Mouse (Mus musculus): ENCODE measurements around the gene Ptprj.
"Not testable (repeated sequence)": the region's sequence is repeated elsewhere in the genome, so short reads cannot be mapped to it uniquely, and the experiment has no call there.

Gene Ptprj

GRCm38 (mm10) chr2:90478531-90478930, 101.9 kb downstream of the Ptprj start:
- DNase-seq (ENCODE audit: low spot score): no peak

DNA sequence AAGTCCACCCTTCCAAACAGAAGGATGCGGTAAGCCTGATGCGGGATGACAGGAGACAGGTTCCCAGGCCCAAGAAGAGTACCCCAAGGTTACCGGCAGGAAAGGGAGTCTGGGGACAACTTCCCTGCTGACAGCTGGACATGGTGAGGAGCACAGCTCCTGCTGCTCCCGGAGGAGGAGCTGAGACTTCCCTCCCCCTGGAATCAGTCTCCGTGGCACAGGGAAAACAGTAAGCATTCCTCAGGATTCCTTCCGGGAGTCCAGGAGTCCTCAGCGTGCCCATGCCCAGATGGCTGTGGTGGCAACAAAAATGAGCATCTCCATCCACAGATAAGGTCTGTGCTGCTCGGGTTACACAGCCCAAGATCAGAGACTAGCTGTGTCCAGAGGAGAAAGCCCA, 102.8 kb downstream of the Ptprj start:
- DNase-seq (ENCODE audit: low spot score): no peak

DNA sequence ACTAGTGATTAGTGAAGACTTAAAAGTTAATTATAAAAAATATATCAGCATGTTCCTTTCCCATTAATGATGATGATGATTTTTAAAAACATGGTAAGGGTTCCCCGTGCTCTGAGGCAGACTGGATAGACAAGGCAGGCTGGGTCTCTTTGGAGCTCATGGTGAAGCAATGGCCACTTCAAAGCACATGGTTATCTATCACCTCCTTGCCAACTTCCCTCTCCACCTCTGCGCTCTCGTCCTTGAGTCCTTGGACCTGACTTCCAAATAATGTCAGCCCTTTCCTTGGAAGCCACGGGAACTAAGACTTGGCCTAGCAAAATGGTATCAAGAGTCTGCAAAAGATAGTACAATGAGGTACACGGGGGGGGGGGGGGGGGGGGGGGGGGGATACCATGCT, 103.7 kb downstream of the Ptprj start:
- no peak for DNase-seq (ENCODE audit: low spot score)

GRCm38 (mm10) chr2:90476319-90476718, 104.1 kb downstream of the Ptprj start:
- DNase-seq (ENCODE audit: low spot score): no peak

DNA sequence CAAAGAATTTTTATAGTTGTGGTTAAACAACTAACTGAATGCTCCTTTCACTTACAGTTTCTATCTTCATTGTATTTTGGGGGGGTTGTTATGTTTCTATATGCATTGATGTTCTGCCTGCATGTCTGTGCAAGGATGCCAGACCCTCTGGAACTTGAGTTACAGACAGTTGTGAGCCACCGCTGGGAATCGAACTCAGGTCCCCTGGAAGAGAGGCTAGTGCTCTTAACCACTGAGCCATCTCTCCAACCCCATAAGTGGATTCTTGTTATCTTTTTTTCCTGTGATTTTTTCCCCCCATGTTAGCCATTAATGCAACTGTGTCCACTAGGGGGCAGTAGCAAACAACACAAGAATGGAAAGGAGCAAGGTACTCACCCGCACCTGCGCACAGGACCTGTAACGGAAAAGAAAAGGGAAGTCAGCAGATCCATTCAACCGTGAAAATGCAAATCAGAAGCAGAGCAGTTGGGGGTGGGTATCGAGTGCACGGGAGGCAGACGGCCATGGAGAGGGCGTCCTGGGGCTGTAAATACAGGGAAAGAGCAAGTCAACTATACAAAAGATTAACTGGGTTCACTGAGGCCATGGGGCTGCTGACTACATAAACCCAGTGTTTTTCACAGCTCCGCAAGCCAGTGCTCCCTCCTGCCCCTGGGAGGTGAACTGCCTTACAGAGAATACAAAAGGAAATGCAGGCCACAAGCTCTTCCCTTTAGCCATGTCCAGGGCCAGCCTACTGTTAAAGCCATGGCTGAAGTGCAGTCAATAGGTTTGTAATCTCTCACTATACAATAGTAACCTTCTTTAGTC, 105.6 kb downstream of the Ptprj start:
- no peak for DNase-seq (ENCODE audit: low spot score)

DNA sequence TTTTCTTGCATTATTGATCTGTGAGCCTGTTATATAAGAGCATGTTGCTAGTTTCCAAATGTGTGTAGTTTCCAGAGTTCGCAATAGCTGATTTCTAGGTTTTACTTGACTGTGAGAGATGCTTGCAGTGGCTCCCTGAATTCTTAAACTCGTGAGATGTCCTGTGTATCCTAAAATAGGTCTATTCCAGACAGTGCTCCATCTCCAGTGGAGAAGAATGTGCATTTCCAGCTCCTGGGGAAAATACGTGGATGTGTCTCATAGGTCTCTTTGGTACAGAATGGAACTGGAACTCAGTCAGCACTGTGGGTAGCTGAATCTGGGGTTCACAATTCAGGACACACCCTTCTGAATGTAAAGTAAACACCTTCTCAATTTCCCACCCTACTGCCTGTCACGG, 107.7 kb downstream of the Ptprj start:
- no peak for DNase-seq (ENCODE audit: low spot score)

DNA sequence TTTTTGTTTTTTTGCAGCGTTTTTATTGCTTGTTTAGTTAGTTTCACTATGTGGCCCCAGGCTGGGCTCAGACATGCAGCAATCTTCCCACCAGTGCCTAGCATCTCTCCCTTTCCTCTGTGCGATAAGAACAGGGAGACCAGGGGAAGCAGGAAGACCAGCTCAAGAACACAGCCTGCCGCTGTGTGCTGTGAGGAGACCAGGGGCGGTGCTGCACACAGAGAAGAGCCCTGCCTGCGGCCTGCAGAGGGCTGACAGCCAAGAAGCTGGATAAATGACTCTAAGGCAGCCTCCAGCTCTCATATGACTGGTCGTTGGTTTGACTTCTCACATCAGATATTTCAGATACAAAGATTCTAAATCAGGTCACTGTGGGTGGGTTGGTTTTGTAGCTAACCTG, 110.3 kb downstream of the Ptprj start:
- no peak for DNase-seq (ENCODE audit: low spot score)

- DNase-seq (ENCODE audit: low spot score): no peak
These were observed 114.0 kb downstream of the Ptprj start for GRCm38 (mm10) chr2:90466480-90466879.

DNA sequence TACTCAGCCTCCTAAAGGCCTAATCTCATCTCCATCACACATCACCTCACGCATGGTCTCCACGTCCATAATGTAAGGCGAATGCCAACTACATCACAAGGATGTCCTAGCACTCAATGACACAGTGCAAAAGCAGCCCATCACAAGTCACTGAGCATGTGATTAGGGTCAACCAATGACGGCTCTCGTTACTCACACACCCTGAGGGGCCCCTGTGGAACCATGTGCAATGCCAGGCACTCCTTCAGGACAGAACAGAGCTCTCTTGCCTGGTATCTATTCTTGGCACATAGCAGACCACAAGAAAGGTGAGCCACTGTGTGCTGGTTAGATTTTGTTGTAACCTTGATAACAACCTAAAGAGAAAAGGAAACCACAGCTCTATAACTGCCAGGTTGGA, 116.7 kb downstream of the Ptprj start:
- DNase-seq (ENCODE audit: low spot score): no peak

- DNase-seq (ENCODE audit: low spot score): no peak
These were observed 118.2 kb downstream of the Ptprj start for GRCm38 (mm10) chr2:90462252-90462651.

GRCm38 (mm10) chr2:90457946-90458345, 122.5 kb downstream of the Ptprj start:
- no peak for DNase-seq (ENCODE audit: low spot score)

DNA sequence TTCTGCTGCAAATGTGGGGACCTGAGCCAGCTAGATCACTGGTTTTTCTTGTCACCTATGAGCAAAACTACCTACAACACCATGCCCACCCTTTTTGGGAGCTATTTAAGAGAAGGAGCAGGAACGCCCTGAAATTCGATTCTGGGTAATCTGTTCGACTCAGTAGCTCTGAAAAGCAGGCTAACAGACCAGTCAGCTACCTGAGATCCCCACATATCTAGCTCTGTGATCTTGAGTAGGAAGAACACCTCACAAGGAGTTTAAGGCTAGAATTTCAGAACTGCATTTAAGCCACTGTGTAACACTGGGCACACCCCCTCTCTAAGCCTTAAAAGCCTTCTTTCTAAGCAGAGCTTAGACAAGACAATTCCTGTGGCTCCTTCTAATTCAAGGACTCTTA, 128.1 kb downstream of the Ptprj start:
- DNase-seq (ENCODE audit: low spot score): no peak

GRCm38 (mm10) chr2:90448967-90449740, 131.3 kb downstream of the Ptprj start:
- no peak for DNase-seq (ENCODE audit: low spot score)

- no peak for DNase-seq (ENCODE audit: low spot score)
These were observed 136.6 kb downstream of the Ptprj start for GRCm38 (mm10) chr2:90443811-90444210.

DNA sequence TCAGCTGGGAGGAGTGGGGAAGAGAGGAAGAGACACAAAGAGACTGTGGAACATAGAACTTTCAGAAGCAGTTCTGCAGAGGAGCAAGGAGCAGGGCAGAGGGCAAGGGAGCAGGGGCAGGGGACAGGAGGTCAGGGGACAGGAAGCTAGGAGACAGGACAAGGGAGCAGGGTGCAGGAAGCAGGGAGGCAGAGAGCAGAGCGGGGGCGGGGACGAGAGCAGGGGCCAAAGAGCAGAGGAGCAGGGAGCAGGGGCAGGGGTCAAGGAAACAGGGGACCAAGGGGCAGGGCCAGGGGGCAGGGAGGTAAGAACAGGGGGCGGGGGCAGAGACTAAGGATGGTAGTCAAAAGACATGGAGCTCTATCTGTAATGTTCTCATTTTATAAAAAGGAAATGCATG, 138.6 kb downstream of the Ptprj start:
- not testable (repeated sequence) for DNase-seq (ENCODE audit: low spot score)

DNA sequence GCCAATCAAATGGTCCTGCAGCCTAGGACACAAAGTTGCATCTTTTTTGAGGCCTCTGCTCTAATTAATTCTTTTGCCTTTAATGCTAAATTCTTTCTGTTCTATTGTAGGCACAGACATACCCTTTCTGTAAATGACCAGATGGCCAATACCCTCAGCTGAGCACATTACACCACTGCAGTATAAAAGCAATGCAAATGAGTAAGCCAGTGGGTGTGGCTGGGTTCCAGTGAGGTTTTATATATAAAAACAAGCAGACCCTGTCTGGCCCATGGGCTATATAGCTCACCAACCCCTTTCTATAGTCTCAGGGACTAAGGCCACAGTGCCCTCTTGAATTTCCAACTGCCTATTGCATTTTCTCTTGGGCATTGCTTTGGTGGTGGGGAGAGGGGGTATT, 140.3 kb downstream of the Ptprj start:
- not testable (repeated sequence) for DNase-seq (ENCODE audit: low spot score)

- DNase-seq (ENCODE audit: low spot score): not testable (repeated sequence)
These were observed 143.0 kb downstream of the Ptprj start for GRCm38 (mm10) chr2:90437453-90437852.

GRCm38 (mm10) chr2:90429782-90430181, 150.7 kb downstream of the Ptprj start:
- DNase-seq (ENCODE audit: low spot score): not testable (repeated sequence)

DNA sequence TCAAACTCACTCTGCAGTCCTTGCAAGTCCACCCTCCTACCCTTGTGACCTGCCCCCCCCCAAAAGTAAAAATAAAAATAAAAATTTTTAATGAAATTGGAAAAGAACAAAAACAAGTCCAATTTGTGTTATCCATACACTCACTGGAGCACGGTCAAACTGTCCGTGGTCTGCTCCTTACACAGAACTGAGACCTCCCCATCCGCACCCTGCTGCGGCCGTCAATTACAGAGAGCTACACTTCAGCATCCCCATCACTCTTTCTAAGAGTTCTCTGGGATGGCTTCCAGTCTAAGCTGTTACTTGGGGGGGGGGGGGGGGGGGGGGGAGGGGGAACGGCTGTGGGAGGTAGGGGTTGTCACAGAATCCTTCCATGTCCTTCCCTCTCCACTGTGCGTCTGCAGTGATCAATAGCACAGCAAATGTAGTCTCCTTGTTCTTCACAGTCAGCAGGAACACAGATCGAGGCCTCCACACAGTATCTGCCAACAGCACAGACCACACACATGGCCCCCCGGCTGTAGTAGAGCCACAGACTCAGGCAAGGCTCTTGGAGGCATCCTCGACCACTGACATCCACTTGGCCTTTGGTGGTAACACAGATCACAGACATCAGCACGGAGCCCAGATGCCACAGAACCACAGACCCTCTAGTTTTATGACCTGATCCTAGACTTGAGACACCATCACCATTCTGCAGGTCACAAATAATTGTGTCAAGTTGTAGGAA, 151.3 kb downstream of the Ptprj start:
- not testable (repeated sequence) for DNase-seq (ENCODE audit: low spot score)

GRCm38 (mm10) chr2:90424937-90425336, 155.5 kb downstream of the Ptprj start:
- DNase-seq (ENCODE audit: low spot score): not testable (repeated sequence)

- not testable (repeated sequence) for DNase-seq (ENCODE audit: low spot score)
These were observed 158.2 kb downstream of the Ptprj start for GRCm38 (mm10) chr2:90422282-90422681.

GRCm38 (mm10) chr2:90414110-90414821, 166.2 kb downstream of the Ptprj start:
- DNase-seq (ENCODE audit: low spot score): not testable (repeated sequence)
